Mouse (Mus musculus): ENCODE data around the gene Mill2. TPM values are rescaled to one million over a fixed set of nuclear protein-coding genes. Genes with fewer than 3 reads are reported as not detected.
A peak's percentile ranks its signal among the peaks of the same experiment; 100 is the strongest.

The Mill2 gene
- polyA plus RNA-seq, 3 experiments from 2014 or later: 0.57 to 0.67 (median 0.58) TPM

GRCm38 (mm10) chr7:18878691-18879090, 38.9 kb downstream of the Mill2 start:
- ATAC-seq: no peak

GRCm38 (mm10) chr7:18883991-18884744, 44.4 kb downstream of the Mill2 start:
- ATAC-seq: peak; percentile 88

GRCm38 (mm10) chr7:18884745-18885422, 45.1 kb downstream of the Mill2 start:
- peak; percentile 45 for ATAC-seq

GRCm38 (mm10) chr7:18886963-18887362, 47.2 kb downstream of the Mill2 start:
- no peak for ATAC-seq

- no peak for ATAC-seq
Observed at GRCm38 (mm10) chr7:18890848-18891247, 51.1 kb downstream of the Mill2 start.

GRCm38 (mm10) chr7:18891872-18892599, 52.3 kb downstream of the Mill2 start:
- peak; percentile 96 for ATAC-seq

- ATAC-seq: no peak
Observed at GRCm38 (mm10) chr7:18893009-18893408, 53.2 kb downstream of the Mill2 start.

- no peak for ATAC-seq
Observed at GRCm38 (mm10) chr7:18893651-18894430, 54.1 kb downstream of the Mill2 start.

- ATAC-seq: no peak
Observed at GRCm38 (mm10) chr7:18896536-18896935, 56.8 kb downstream of the Mill2 start.

- ATAC-seq: no peak
Observed at GRCm38 (mm10) chr7:18900513-18900912, 60.7 kb downstream of the Mill2 start.

GRCm38 (mm10) chr7:18902486-18902885, 62.7 kb downstream of the Mill2 start:
- ATAC-seq: no peak

GRCm38 (mm10) chr7:18904971-18905370, 65.2 kb downstream of the Mill2 start:
- ATAC-seq: no peak

- ATAC-seq: no peak
Observed at GRCm38 (mm10) chr7:18909797-18910196, 70.0 kb downstream of the Mill2 start.

- peak; percentile 98 for ATAC-seq
Observed at GRCm38 (mm10) chr7:18910241-18910831, 70.6 kb downstream of the Mill2 start, which contains the start of gene Ccdc61. Ccdc61 (minus strand) TSS chr7:18910415.

Other genes with a start within 250 kb of the Mill2 start
- not detected for gene Psg23, start 223.5 kb upstream of the Mill2 start, polyA plus RNA-seq (2017; shearing (Covaris generic))
- not detected for gene Psg21, start 183.2 kb upstream of the Mill2 start, polyA plus RNA-seq (2017; shearing (Covaris generic))
- gene Psg20, start 153.8 kb upstream of the Mill2 start, polyA plus RNA-seq (2017; shearing (Covaris generic)): not detected
- gene Psg22, start 121.9 kb upstream of the Mill2 start, polyA plus RNA-seq (2017; shearing (Covaris generic)): not detected
- gene Psg19, start 41.4 kb upstream of the Mill2 start, polyA plus RNA-seq (2017; shearing (Covaris generic)): not detected
- gene Psg17, start 18.4 kb upstream of the Mill2 start, polyA plus RNA-seq (2017; shearing (Covaris generic)): not detected
- 100 to 1,000 TPM; 200 to 462 (median 264) TPM for gene Pglyrp1, start 31.4 kb downstream of the Mill2 start, polyA plus RNA-seq (2017; shearing (Covaris generic))
- gene Ccdc61, start 70.4 kb downstream of the Mill2 start, polyA plus RNA-seq (2017; shearing (Covaris generic)): 1 to 10 TPM; 5.8 to 8.6 (median 6.7) TPM
- gene Nova2, start 85.9 kb downstream of the Mill2 start, polyA plus RNA-seq (2017; shearing (Covaris generic)): under 1 TPM in 1 of 3 experiments, not detected in 2; 0.05 TPM
- gene Nanos2, start 147.4 kb downstream of the Mill2 start, polyA plus RNA-seq (2017; shearing (Covaris generic)): not detected
- 1 to 10 TPM; 2.1 to 2.7 (median 2.6) TPM for gene Mypop, start 151.3 kb downstream of the Mill2 start, polyA plus RNA-seq (2017; shearing (Covaris generic))
- 1 to 10 TPM; 1.1 to 2.6 (median 1.9) TPM for gene Irf2bp1, start 164.1 kb downstream of the Mill2 start, polyA plus RNA-seq (2017; shearing (Covaris generic))
- not detected for gene Foxa3, start 183.6 kb downstream of the Mill2 start, polyA plus RNA-seq (2017; shearing (Covaris generic))
- gene Sympk, start 184.4 kb downstream of the Mill2 start, polyA plus RNA-seq (2017; shearing (Covaris generic)): 10 to 100 TPM in 1 of 3 experiments, 1 to 10 TPM in 2; 8.2 to 12.2 (median 9.2) TPM
- gene Rsph6a, start 214.7 kb downstream of the Mill2 start, polyA plus RNA-seq (2017; shearing (Covaris generic)): not detected
- under 1 TPM in 1 of 3 experiments, not detected in 2; 0.27 TPM for gene Dmwd, start 236.3 kb downstream of the Mill2 start, polyA plus RNA-seq (2017; shearing (Covaris generic))
- not detected for gene Dmpk, start 243.9 kb downstream of the Mill2 start, polyA plus RNA-seq (2017; shearing (Covaris generic))